Mouse (Mus musculus): ENCODE measurements around the gene Exoc6b.

GRCm38 (mm10) chr6:84883720-84884119 lies 185.6 kb downstream of the Exoc6b start:
- TF ChIP-seq CTCF (IDR thresholded peaks at IDR 0.05; ENCODE audit: control insufficient read depth, insufficient read depth, insufficient replicate concordance, low read depth, low read length) = no peak
- no peak for TF ChIP-seq POLR2A (IDR thresholded peaks at IDR 0.05; ENCODE audit: control insufficient read depth, low read depth, low read length)

All from testis, adult 2 months (tissue).